18 mouse cellular contexts compared by ENCODE assay signal in genomic region chr16:3253885-3254284, GRCm38 (mm10).
DNase-seq lines count a peak whose midpoint lies in the region; ATAC-seq lines count a peak whose summit lies in the region.
"Had no signal": no experiment of that assay in that cellular context is flagged by ENCODE, and none has a peak within 500 bp of the region (broad histone marks: within the 10 kb centered on the region; RNA-seq: fewer than 3 reads in every experiment).

No protein-coding gene starts in this region.

- DNase-seq in heart, adult 9 months (ENCODE audit: low spot score in 2 of 2) = no peak
- no peak for DNase-seq in limb, embryonic 10.5 days (ENCODE audit: low spot score)
- DNase-seq in testis, postnatal 10 days (ENCODE audit: low spot score) = peak; percentile 36
- DNase-seq in testis, postnatal 14 days (ENCODE audit: low spot score) = no peak
- DNase-seq in adrenal gland, postnatal 36 days = no peak
- DNase-seq: adrenal gland, adult 2 months; adrenal gland, postnatal 25 days; cerebellum, adult 2 months; cerebellum, postnatal 10 days; gastrocnemius, postnatal 36 days; heart, adult 11 months; heart, postnatal 36 days had no signal

- no peak overlapping the region for H3K27ac ChIP-seq in heart, embryonic 13.5 days (replicated peaks)
- H3K27ac ChIP-seq in limb, embryonic 13.5 days = no peak overlapping the region
- no peak overlapping the region for H3K27ac ChIP-seq in limb, embryonic 10.5 days
- H3K27ac ChIP-seq: forebrain, embryonic 15.5 days; heart, embryonic 10.5 days; heart, embryonic 15.5 days; hindbrain, embryonic 15.5 days had no signal

- no peak overlapping the region for H3K4me2 ChIP-seq in heart, embryonic 13.5 days
- no peak overlapping the region for H3K4me2 ChIP-seq in limb, embryonic 13.5 days (replicated peaks)
- H3K4me2 ChIP-seq: forebrain, embryonic 15.5 days; heart, embryonic 15.5 days; hindbrain, embryonic 15.5 days had no signal

- ATAC-seq in heart, embryonic 13.5 days (ENCODE audit: extremely low read depth, insufficient number of reproducible peaks, low FRiP score, low TSS enrichment) = 0 out of 2 replicates have a peak, but pooled peaks have one; percentile 17
- ATAC-seq in limb, embryonic 13.5 days (ENCODE audit: low FRiP score, low read depth) = peak; percentile 34; the same call in 1 of the 2 replicates
- ATAC-seq: forebrain, embryonic 15.5 days had no signal

- no peaks in the 10 kb centered on the region for H3K4me1 ChIP-seq in heart, embryonic 13.5 days
- no peaks in the 10 kb centered on the region for H3K4me1 ChIP-seq in limb, embryonic 13.5 days
- no peaks in the 10 kb centered on the region for H3K4me1 ChIP-seq in limb, embryonic 10.5 days
- H3K4me1 ChIP-seq: forebrain, embryonic 15.5 days; heart, embryonic 10.5 days; heart, embryonic 15.5 days; hindbrain, embryonic 15.5 days had no signal

- 27% methylated on average over 1 of the region's 1 CpGs for WGBS in heart, embryonic 13.5 days
- WGBS in limb, embryonic 13.5 days = 38% methylated on average over 1 of the region's 1 CpGs
- 46% methylated on average over 1 of the region's 1 CpGs for WGBS in limb, embryonic 10.5 days

- no peak overlapping the region for H3K4me3 ChIP-seq in heart, embryonic 13.5 days
- H3K4me3 ChIP-seq in limb, embryonic 13.5 days = no peak overlapping the region
- H3K4me3 ChIP-seq in limb, embryonic 10.5 days = no peak overlapping the region
- H3K4me3 ChIP-seq: forebrain, embryonic 15.5 days; heart, embryonic 10.5 days; heart, embryonic 15.5 days; hindbrain, embryonic 15.5 days had no signal

- H3K9me3 ChIP-seq in heart, embryonic 13.5 days = peaks cover 42% of the 10 kb centered on the region
- H3K9me3 ChIP-seq in limb, embryonic 13.5 days = peaks cover 18% of the 10 kb centered on the region
- H3K9me3 ChIP-seq in limb, embryonic 10.5 days (replicated peaks) = peaks cover 31% of the 10 kb centered on the region

- no peaks in the 10 kb centered on the region for H3K36me3 ChIP-seq in heart, embryonic 13.5 days
- no peaks in the 10 kb centered on the region for H3K36me3 ChIP-seq in limb, embryonic 13.5 days
- no peaks in the 10 kb centered on the region for H3K36me3 ChIP-seq in limb, embryonic 10.5 days
- H3K36me3 ChIP-seq: heart, embryonic 10.5 days; heart, embryonic 15.5 days; hindbrain, embryonic 15.5 days had no signal

- no peaks in the 10 kb centered on the region for H3K27me3 ChIP-seq in heart, embryonic 13.5 days (replicated peaks)
- no peaks in the 10 kb centered on the region for H3K27me3 ChIP-seq in limb, embryonic 13.5 days
- no peaks in the 10 kb centered on the region for H3K27me3 ChIP-seq in limb, embryonic 10.5 days (ENCODE audit: low read depth, poor library complexity, severe bottlenecking)
- H3K27me3 ChIP-seq: forebrain, embryonic 15.5 days; heart, embryonic 15.5 days; hindbrain, embryonic 15.5 days had no signal

- no peak overlapping the region for H3K9ac ChIP-seq in heart, embryonic 13.5 days
- no peak overlapping the region for H3K9ac ChIP-seq in limb, embryonic 13.5 days
- H3K9ac ChIP-seq: forebrain, embryonic 15.5 days; heart, embryonic 15.5 days; hindbrain, embryonic 15.5 days had no signal
